ENCODE assay signal across 8 mouse cellular contexts in the genomic region with DNA sequence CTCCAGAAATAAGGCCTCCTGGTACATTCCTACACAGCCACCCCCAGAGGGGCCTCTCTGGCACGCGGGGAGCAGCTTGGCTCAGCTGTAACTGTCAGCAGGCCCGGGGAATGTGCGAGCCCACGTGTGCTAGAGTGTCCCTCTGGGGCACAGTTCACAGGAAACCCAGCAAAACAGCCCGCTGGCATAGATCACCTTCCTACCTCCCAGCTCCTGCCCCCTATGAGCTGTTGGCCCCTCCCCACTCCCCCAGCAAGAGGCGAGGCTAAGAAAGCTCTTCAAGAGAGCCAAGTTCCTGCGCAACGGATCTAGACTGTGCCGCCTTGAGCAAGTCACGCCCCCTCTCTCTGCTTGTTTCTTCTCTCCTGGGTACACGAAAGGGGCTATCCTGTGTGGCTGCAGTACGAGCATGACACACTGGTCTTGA. TPM values are rescaled to one million over a fixed set of nuclear protein-coding genes. Genes with fewer than 3 reads are reported as not detected.
DNase-seq lines count a peak whose midpoint lies in the region; ATAC-seq lines count a peak whose summit lies in the region.

No protein-coding gene starts in this region.

- ATAC-seq in forebrain, embryonic 11.5 days (replicated peaks; ENCODE audit: low FRiP score), result peak; percentile 44; the same call in 1 of the 2 replicates
- ATAC-seq in hindbrain, embryonic 14.5 days (ENCODE audit: low FRiP score), result no peak; the same call in 1 of the 2 replicates
- ATAC-seq in liver, embryonic 11.5 days (replicated peaks; ENCODE audit: low FRiP score), result peak; percentile 19; the same call in 1 of the 2 replicates
- ATAC-seq in monocyte, adult 5-6 weeks (replicated peaks; ENCODE audit: insufficient number of reproducible peaks, low FRiP score, low TSS enrichment, poor library complexity, severe bottlenecking), result 0 out of 2 replicates have a peak, but pooled peaks have one; percentile 19

- no peaks in the 10 kb centered on the region for H3K36me3 ChIP-seq in forebrain, embryonic 11.5 days (ENCODE audit: control insufficient read depth, insufficient read depth, low read length)
- no peaks in the 10 kb centered on the region for H3K36me3 ChIP-seq in hindbrain, embryonic 14.5 days (replicated peaks; ENCODE audit: control insufficient read depth, insufficient read depth)
- no peaks in the 10 kb centered on the region for H3K36me3 ChIP-seq in liver, embryonic 11.5 days (ENCODE audit: control insufficient read depth, insufficient read depth, low read length)

- H3K4me1 ChIP-seq in forebrain, embryonic 11.5 days (replicated peaks; ENCODE audit: control insufficient read depth, insufficient read depth, low read length), result peaks cover 8% of the 10 kb centered on the region; the same call in 1 of the 2 replicates
- 0 out of 2 replicates have a peak, but pooled peaks cover 17% of the 10 kb centered on the region for H3K4me1 ChIP-seq in hindbrain, embryonic 14.5 days (replicated peaks; ENCODE audit: control insufficient read depth, insufficient read depth, low read length)
- H3K4me1 ChIP-seq in liver, embryonic 11.5 days (replicated peaks; ENCODE audit: control insufficient read depth, insufficient read depth, low read length), result peaks cover 53% of the 10 kb centered on the region

- H3K4me3 ChIP-seq in forebrain, embryonic 11.5 days (ENCODE audit: low read depth, low read length), result peak overlapping the region; percentile 51; the same call in 1 of the 2 replicates
- peak overlapping the region; percentile 45; the same call in 1 of the 2 replicates for H3K4me3 ChIP-seq in hindbrain, embryonic 14.5 days (replicated peaks; ENCODE audit: low read length)
- H3K4me3 ChIP-seq in liver, embryonic 11.5 days (ENCODE audit: low read depth, low read length), result peak overlapping the region; percentile 63

- no peak overlapping the region for H3K27ac ChIP-seq in forebrain, embryonic 11.5 days (ENCODE audit: low read depth, low read length)
- H3K27ac ChIP-seq in hindbrain, embryonic 14.5 days, result no peak overlapping the region
- peak overlapping the region; percentile 82; the same call in 1 of the 2 replicates for H3K27ac ChIP-seq in liver, embryonic 11.5 days (ENCODE audit: low read depth, low read length)

- H3K9me3 ChIP-seq in forebrain, embryonic 11.5 days (ENCODE audit: control insufficient read depth, low read length), result no peaks in the 10 kb centered on the region; the same call in 1 of the 2 replicates
- no peaks in the 10 kb centered on the region for H3K9me3 ChIP-seq in hindbrain, embryonic 14.5 days (ENCODE audit: control insufficient read depth, low read length)
- no peaks in the 10 kb centered on the region for H3K9me3 ChIP-seq in liver, embryonic 11.5 days (ENCODE audit: control insufficient read depth, low read length)

- no peak overlapping the region for H3K9ac ChIP-seq in forebrain, embryonic 11.5 days (ENCODE audit: low read length)
- no peak overlapping the region for H3K9ac ChIP-seq in hindbrain, embryonic 14.5 days
- H3K9ac ChIP-seq in liver, embryonic 11.5 days (ENCODE audit: low read depth, low read length), result peak overlapping the region; percentile 59

- WGBS in forebrain, embryonic 11.5 days, result 2% methylated on average over 13 of the region's 13 CpGs
- WGBS in hindbrain, embryonic 14.5 days, result 2% methylated on average over 13 of the region's 13 CpGs
- WGBS in liver, embryonic 11.5 days, result 1% methylated on average over 13 of the region's 13 CpGs

- H3K27me3 ChIP-seq in forebrain, embryonic 11.5 days (ENCODE audit: control insufficient read depth, insufficient read depth, low read length), result peaks cover 17% of the 10 kb centered on the region
- peaks cover 41% of the 10 kb centered on the region for H3K27me3 ChIP-seq in hindbrain, embryonic 14.5 days (ENCODE audit: control insufficient read depth, insufficient read depth, low read length)
- H3K27me3 ChIP-seq in liver, embryonic 11.5 days (replicated peaks; ENCODE audit: control insufficient read depth, insufficient read depth, low read length), result peaks cover 14% of the 10 kb centered on the region

- peak overlapping the region; percentile 98; the same call in 1 of the 2 replicates for H3K4me2 ChIP-seq in forebrain, embryonic 11.5 days (ENCODE audit: low read depth, low read length, severe bottlenecking)
- peak overlapping the region; percentile 88 for H3K4me2 ChIP-seq in hindbrain, embryonic 14.5 days (replicated peaks)
- H3K4me2 ChIP-seq in liver, embryonic 11.5 days, result peak overlapping the region; percentile 91

- DNase-seq in 3134 (ENCODE audit: extremely low read depth, insufficient read length, low spot score), result peak; percentile 85
- DNase-seq in Muller cell, postnatal 12 days (ENCODE audit: inconsistent ontology term), result peak; percentile 85
- DNase-seq in forebrain, embryonic 11.5 days (ENCODE audit: low spot score), result peak; percentile 60
- no peak for DNase-seq in hindbrain, embryonic 14.5 days (ENCODE audit: low spot score)
- DNase-seq in liver, embryonic 11.5 days (ENCODE audit: low spot score), result peak; percentile 57
- DNase-seq in thymus, postnatal 4 days, result peak; percentile 84
- DNase-seq in layer of hippocampus, adult 9-10 months (ENCODE audit: low spot score), result no peak

RNA-seq across cellular contexts. Expression of gene Syne3, which starts 0.8 kb away (rescaled TPM):
- 0.20 and 0.28 TPM in 2 replicates for polyA plus RNA-seq in forebrain, embryonic 11.5 days (2014; fragmentation: Nextera tagmentation; extraction: Ambion mirVana)
- 0.35 TPM in 2 replicates for polyA plus RNA-seq in hindbrain, embryonic 14.5 days (2014; fragmentation: Nextera tagmentation; extraction: Ambion mirVana)
- 1.4 and 1.8 TPM in 2 replicates for polyA plus RNA-seq in liver, embryonic 11.5 days (2014; fragmentation: Nextera tagmentation; extraction: Ambion mirVana)
- 44.7 to 96.7 TPM (median 53.9 TPM) in 3 replicates for total RNA-seq in monocyte, adult 5-6 weeks (2017)

RNA-seq across cellular contexts. Expression of gene Glrx5, which starts 23.7 kb away (rescaled TPM):
- 188 and 196 TPM in 2 replicates for polyA plus RNA-seq in forebrain, embryonic 11.5 days (2014; fragmentation: Nextera tagmentation; extraction: Ambion mirVana)
- polyA plus RNA-seq in hindbrain, embryonic 14.5 days (2014; fragmentation: Nextera tagmentation; extraction: Ambion mirVana), result 183 and 189 TPM in 2 replicates
- 610 and 611 TPM in 2 replicates for polyA plus RNA-seq in liver, embryonic 11.5 days (2014; fragmentation: Nextera tagmentation; extraction: Ambion mirVana)
- total RNA-seq in monocyte, adult 5-6 weeks (2017), result 6.8 to 10.9 TPM (median 10.2 TPM) in 3 replicates

Comparison
In these comparisons a context has a peak if more than half of its experiments do, and no peak if none do; other contexts are left out.
1. DNase-seq: peak in 3134 (single experiment), Muller cell, postnatal 12 days (single experiment), forebrain, embryonic 11.5 days (single experiment), liver, embryonic 11.5 days (single experiment) and thymus, postnatal 4 days (single experiment); none in hindbrain, embryonic 14.5 days (single experiment) and layer of hippocampus, adult 9-10 months (single experiment).
2. Peak in every context shown above with its lines, with median percentiles within 50 percentile points of each other: H3K4me2 ChIP-seq and H3K4me3 ChIP-seq.